Mouse (Mus musculus) G1E (cell line): ENCODE data around the gene Trip11.

Experiments used
- CTCF ChIP-seq: IDR thresholded peaks from 2 replicates; pipeline ENCODE4 v1.5.1; 2012; ENCODE audit warnings: low read depth, low read length, inconsistent platforms, mixed read lengths
- GATA1 ChIP-seq: IDR thresholded peaks from 2 replicates; pipeline ENCODE4 v1.6.1; 2012; ENCODE audit warnings: borderline replicate concordance, low read length, inconsistent platforms, mixed read lengths
- GATA2 ChIP-seq: IDR thresholded peaks from 2 replicates; pipeline ENCODE4 v1.6.1; 2012; ENCODE audit warnings: low read depth, low read length, inconsistent platforms, borderline replicate concordance

DNA sequence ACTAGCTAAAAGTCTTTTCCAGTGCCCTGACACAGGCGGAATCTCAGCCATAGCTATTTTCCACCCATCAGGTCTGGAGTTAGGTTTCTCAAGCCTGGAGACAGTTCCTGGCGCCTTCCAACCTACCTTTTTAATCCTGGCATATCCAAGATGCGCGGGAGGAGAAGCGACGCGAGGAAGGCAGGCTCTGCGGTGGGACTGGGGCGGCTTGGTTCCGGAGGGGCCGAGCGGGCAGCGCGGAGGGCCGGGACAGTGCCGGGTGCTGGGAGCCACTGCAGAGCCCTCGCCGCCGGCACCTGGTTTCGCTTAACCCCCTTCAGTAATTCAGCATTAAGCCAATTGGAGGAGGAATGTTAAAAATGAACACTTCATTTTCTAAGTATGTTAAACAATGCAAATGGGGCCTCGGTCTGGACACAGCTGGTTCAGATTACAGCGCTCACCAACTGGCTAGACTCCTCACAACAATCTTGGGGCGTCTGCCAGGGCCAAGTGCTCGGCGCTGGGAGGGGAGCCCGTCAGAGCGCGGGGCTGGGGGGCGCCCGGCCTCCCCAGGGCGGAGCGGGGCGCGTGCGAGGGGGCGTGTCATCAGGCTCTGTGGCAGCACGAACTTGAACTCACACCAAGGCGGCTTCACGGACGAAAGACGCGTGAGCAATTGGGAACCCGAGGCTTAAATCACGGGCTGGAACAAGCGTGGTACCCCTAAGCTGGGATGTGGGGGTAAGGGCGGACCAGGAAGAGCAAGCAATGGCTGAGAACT lies 94.3 kb downstream of the Trip11 start, which contains the start of gene Fbln5:
- no peak for TF ChIP-seq GATA2
- no peak for TF ChIP-seq CTCF
- no peak for TF ChIP-seq GATA1
